Mouse (Mus musculus): ENCODE results near the gene Srrm1.

Gene Srrm1

GRCm38 (mm10) chr4:135271881-135272616 lies 81.1 kb downstream of the Srrm1 start:
- DNase-seq (ENCODE audit: low spot score) = peak; percentile 21

GRCm38 (mm10) chr4:135271419-135271828 lies 81.7 kb downstream of the Srrm1 start:
- no peak for DNase-seq (ENCODE audit: low spot score)
